Mouse (Mus musculus): ENCODE data around the gene Rap1gds1.

Gene Rap1gds1

GRCm38 (mm10) chr3:139074484-139075211, at the start of gene Rap1gds1:
Gene Rap1gds1, minus strand, starts transcription at chr3:139075201.
- peak; percentile 59 to 64 for DNase-seq (ENCODE audit: low spot score in 2 of 2)

- DNase-seq (ENCODE audit: low spot score in 2 of 2) = no peak
Measured at GRCm38 (mm10) chr3:139118446-139118845, 43.4 kb upstream of the Rap1gds1 start.

GRCm38 (mm10) chr3:139116733-139117337, 41.8 kb upstream of the Rap1gds1 start:
- no peak for DNase-seq (ENCODE audit: low spot score in 2 of 2)

GRCm38 (mm10) chr3:139112335-139112973, 37.5 kb upstream of the Rap1gds1 start:
- no peak for DNase-seq (ENCODE audit: low spot score in 2 of 2)

GRCm38 (mm10) chr3:139111877-139112276, 36.9 kb upstream of the Rap1gds1 start:
- DNase-seq (ENCODE audit: low spot score in 2 of 2) = no peak

GRCm38 (mm10) chr3:139108176-139108575, 33.2 kb upstream of the Rap1gds1 start:
- peak; percentile 27 to 38 for DNase-seq (ENCODE audit: low spot score in 2 of 2)

- DNase-seq (ENCODE audit: low spot score in 2 of 2) = peak; percentile 30 to 31
Measured at GRCm38 (mm10) chr3:139103914-139104313, 28.9 kb upstream of the Rap1gds1 start.

GRCm38 (mm10) chr3:139103346-139103745, 28.3 kb upstream of the Rap1gds1 start:
- DNase-seq (ENCODE audit: low spot score in 2 of 2) = peak in 1 of 2 experiments; percentile 15

GRCm38 (mm10) chr3:139101941-139102340, 26.9 kb upstream of the Rap1gds1 start:
- no peak for DNase-seq (ENCODE audit: low spot score in 2 of 2)

GRCm38 (mm10) chr3:139099284-139099683, 24.3 kb upstream of the Rap1gds1 start:
- no peak for DNase-seq (ENCODE audit: low spot score in 2 of 2)

GRCm38 (mm10) chr3:139095894-139096293, 20.9 kb upstream of the Rap1gds1 start:
- no peak for DNase-seq (ENCODE audit: low spot score in 2 of 2)

GRCm38 (mm10) chr3:139088526-139088925, 13.5 kb upstream of the Rap1gds1 start:
- no peak for DNase-seq (ENCODE audit: low spot score in 2 of 2)

GRCm38 (mm10) chr3:139083778-139084539, 9.0 kb upstream of the Rap1gds1 start:
- DNase-seq (ENCODE audit: low spot score in 2 of 2) = no peak

- DNase-seq (ENCODE audit: low spot score in 2 of 2) = no peak
Measured at GRCm38 (mm10) chr3:139079831-139080230, 4.8 kb upstream of the Rap1gds1 start.

- no peak for DNase-seq (ENCODE audit: low spot score in 2 of 2)
Measured at GRCm38 (mm10) chr3:139078010-139078409, 3.0 kb upstream of the Rap1gds1 start.

GRCm38 (mm10) chr3:139076059-139076455, 1.1 kb upstream of the Rap1gds1 start:
- DNase-seq (ENCODE audit: low spot score in 2 of 2) = no peak

GRCm38 (mm10) chr3:139075333-139076058, 495 bp upstream of the Rap1gds1 start:
- DNase-seq (ENCODE audit: low spot score in 2 of 2) = peak; percentile 83 to 87

GRCm38 (mm10) chr3:139073801-139074483, 1.1 kb downstream of the Rap1gds1 start:
- DNase-seq (ENCODE audit: low spot score in 2 of 2) = no peak

- no peak for DNase-seq (ENCODE audit: low spot score in 2 of 2)
Measured at GRCm38 (mm10) chr3:139069539-139069938, 5.5 kb downstream of the Rap1gds1 start.

- DNase-seq (ENCODE audit: low spot score in 2 of 2) = no peak
Measured at GRCm38 (mm10) chr3:139064076-139064475, 10.9 kb downstream of the Rap1gds1 start.

- no peak for DNase-seq (ENCODE audit: low spot score in 2 of 2)
Measured at GRCm38 (mm10) chr3:139062088-139062487, 12.9 kb downstream of the Rap1gds1 start.
